Mouse (Mus musculus): ENCODE measurements at regions not wholly inside any gene's neighbourhood (a gene's known extent, or its start where the extent isn't known, plus 50 kb on each side); places are given as distances from the start of the nearest gene placed in this dataset.

GRCm38 (mm10) chr16:42808864-42809263 lies 66.8 kb upstream of the Zbtb20 start:
- no peak for DNase-seq (ENCODE audit: low spot score)

- DNase-seq (ENCODE audit: low spot score): no peak
Observed at GRCm38 (mm10) chr16:42807536-42807935, 68.1 kb upstream of the Zbtb20 start.

- DNase-seq (ENCODE audit: low spot score): no peak
Observed at GRCm38 (mm10) chr16:42803609-42804008, 72.1 kb upstream of the Zbtb20 start.

- no peak for DNase-seq (ENCODE audit: low spot score)
Observed at GRCm38 (mm10) chr16:42792571-42792970, 83.1 kb upstream of the Zbtb20 start.

GRCm38 (mm10) chr16:42784712-42785111 lies 91.0 kb upstream of the Zbtb20 start:
- no peak for DNase-seq (ENCODE audit: low spot score)

GRCm38 (mm10) chr16:42784031-42784430 lies 91.7 kb upstream of the Zbtb20 start:
- DNase-seq (ENCODE audit: low spot score): no peak

GRCm38 (mm10) chr16:42782091-42782679 lies 93.5 kb upstream of the Zbtb20 start:
- DNase-seq (ENCODE audit: low spot score): peak; percentile 56

GRCm38 (mm10) chr16:42781096-42782071 lies 94.3 kb upstream of the Zbtb20 start:
- no peak for DNase-seq (ENCODE audit: low spot score)

- no peak for DNase-seq (ENCODE audit: low spot score)
Observed at GRCm38 (mm10) chr16:42779957-42780356, 95.7 kb upstream of the Zbtb20 start.

- no peak for DNase-seq (ENCODE audit: low spot score)
Observed at GRCm38 (mm10) chr16:42772640-42773039, 103.0 kb upstream of the Zbtb20 start.

- DNase-seq (ENCODE audit: low spot score): no peak
Observed at GRCm38 (mm10) chr16:42770199-42770598, 105.5 kb upstream of the Zbtb20 start.

GRCm38 (mm10) chr16:42748681-42749080 lies 127.0 kb upstream of the Zbtb20 start:
- DNase-seq (ENCODE audit: low spot score): peak; percentile 24

- peak; percentile 24 for DNase-seq (ENCODE audit: low spot score)
Observed at GRCm38 (mm10) chr16:42745943-42746675, 129.6 kb upstream of the Zbtb20 start.

- DNase-seq (ENCODE audit: low spot score): no peak
Observed at GRCm38 (mm10) chr16:42743538-42743937, 132.1 kb upstream of the Zbtb20 start.

GRCm38 (mm10) chr16:42743120-42743519 lies 132.6 kb upstream of the Zbtb20 start:
- no peak for DNase-seq (ENCODE audit: low spot score)

GRCm38 (mm10) chr16:42727826-42728225 lies 147.9 kb upstream of the Zbtb20 start:
- DNase-seq (ENCODE audit: low spot score): no peak

GRCm38 (mm10) chr16:42719915-42720314 lies 155.8 kb upstream of the Zbtb20 start:
- no peak for DNase-seq (ENCODE audit: low spot score)

GRCm38 (mm10) chr16:42718452-42718851 lies 157.2 kb upstream of the Zbtb20 start:
- no peak for DNase-seq (ENCODE audit: low spot score)

GRCm38 (mm10) chr16:42717828-42718412 lies 157.8 kb upstream of the Zbtb20 start:
- DNase-seq (ENCODE audit: low spot score): peak; percentile 77

GRCm38 (mm10) chr16:42717075-42717827 lies 158.4 kb upstream of the Zbtb20 start:
- no peak for DNase-seq (ENCODE audit: low spot score)

GRCm38 (mm10) chr16:42702676-42703075 lies 173.0 kb upstream of the Zbtb20 start:
- DNase-seq (ENCODE audit: low spot score): no peak
